In genomic region chr4:33309764-33310757, GRCm38 (mm10) we compare ENCODE assay signal across 8 mouse cellular contexts. TPM values are rescaled to one million over a fixed set of nuclear protein-coding genes. Genes with fewer than 3 reads are reported as not detected.
DNase-seq lines count a peak whose midpoint lies in the region; ATAC-seq and TF ChIP-seq lines count a peak whose summit lies in the region.

Gene Rngtt, plus strand, starts transcription at chr4:33310311.

- 4% methylated on average over 60 of the region's 60 CpGs for WGBS in heart, embryonic 11.5 days (ENCODE audit: insufficient replicate concordance)
- WGBS in kidney, embryonic 16.5 days: 4% methylated on average over 59 of the region's 60 CpGs
- WGBS in liver, adult 2 months: 5% methylated on average over 57 of the region's 60 CpGs

- H3K27ac ChIP-seq in heart, embryonic 11.5 days (ENCODE audit: low read depth, low read length): peak within 1 kb of the TSS; percentile 50
- H3K27ac ChIP-seq in kidney, embryonic 16.5 days (ENCODE audit: low read length): peak within 1 kb of the TSS; percentile 49
- peak within 1 kb of the TSS; percentile 29 for H3K27ac ChIP-seq in liver, adult 2 months (replicated peaks; ENCODE audit: insufficient read depth, low read depth, low read length)

- peak within 1 kb of the TSS; percentile 86 for H3K9ac ChIP-seq in heart, embryonic 11.5 days (ENCODE audit: low read depth, low read length)
- peak within 1 kb of the TSS; percentile 79 for H3K9ac ChIP-seq in kidney, embryonic 16.5 days (replicated peaks; ENCODE audit: low read length)
- H3K9ac ChIP-seq in liver, adult 2 months (ENCODE audit: low read depth, low read length): peak within 1 kb of the TSS; percentile 90

- H3ac ChIP-seq in C2C12 (ENCODE audit: control insufficient read depth, insufficient read length, low read depth) (peak within 1 kb of the TSS; percentile 84), myocyte (ENCODE audit: control insufficient read depth, insufficient read length) (peak within 1 kb of the TSS; percentile 9)

- H3K4me3 ChIP-seq in C2C12 (ENCODE audit: insufficient read depth, poor library complexity, severe bottlenecking): peak within 1 kb of the TSS; percentile 98
- H3K4me3 ChIP-seq in erythroblast, embryonic 14.5 days (replicated peaks): peak within 1 kb of the TSS; percentile 99
- H3K4me3 ChIP-seq in heart, embryonic 11.5 days (ENCODE audit: low read depth, low read length): peak within 1 kb of the TSS; percentile 97
- peak within 1 kb of the TSS; percentile 74 for H3K4me3 ChIP-seq in kidney, embryonic 16.5 days (ENCODE audit: low read length)
- peak within 1 kb of the TSS; percentile 100 for H3K4me3 ChIP-seq in liver, adult 2 months (ENCODE audit: insufficient read depth, low read depth, low read length)
- H3K4me3 ChIP-seq in myocyte: peak within 1 kb of the TSS; percentile 62

- peaks cover 50% of the 10 kb centered on the region for H3K79me2 ChIP-seq in C2C12 (ENCODE audit: control insufficient read depth, insufficient read depth)
- peaks cover 17% of the 10 kb centered on the region; the same call in 1 of the 2 replicates for H3K79me2 ChIP-seq in liver, adult 2 months (ENCODE audit: control insufficient read depth, insufficient read depth, low read length)
- peaks cover 45% of the 10 kb centered on the region for H3K79me2 ChIP-seq in myocyte (ENCODE audit: control insufficient read depth, insufficient read depth)

- TF ChIP-seq POLR2A in brain, embryonic 14.5 days (IDR thresholded peaks at IDR 0.05; ENCODE audit: borderline replicate concordance, extremely low read depth, insufficient read depth, insufficient read length, poor library complexity, severe bottlenecking): no peak
- no peak for TF ChIP-seq POLR2A in liver, adult 2 months (IDR thresholded peaks at IDR 0.05; ENCODE audit: extremely low read depth, insufficient read depth, low read length)
- TF ChIP-seq POLR2A in myocyte (IDR thresholded peaks at IDR 0.05; ENCODE audit: insufficient read length, low read depth): peak; percentile 65

- H3K4me1 ChIP-seq in erythroblast, embryonic 14.5 days (ENCODE audit: control insufficient read depth): peaks cover 35% of the 10 kb centered on the region
- H3K4me1 ChIP-seq in heart, embryonic 11.5 days (ENCODE audit: control insufficient read depth, insufficient read depth, low read length): peaks cover 3% of the 10 kb centered on the region; the same call in 1 of the 2 replicates
- peaks cover 15% of the 10 kb centered on the region for H3K4me1 ChIP-seq in kidney, embryonic 16.5 days (ENCODE audit: insufficient read depth, low read length)
- H3K4me1 ChIP-seq in liver, adult 2 months (ENCODE audit: control insufficient read depth, insufficient read depth, low read length): no peaks in the 10 kb centered on the region; the same call in 1 of the 2 replicates

- H3K4me2 ChIP-seq in heart, embryonic 11.5 days: peak within 1 kb of the TSS; percentile 87
- peak within 1 kb of the TSS; percentile 68 for H3K4me2 ChIP-seq in kidney, embryonic 16.5 days (replicated peaks; ENCODE audit: low read depth, low read length)
- peak within 1 kb of the TSS; percentile 93 for H3K4me2 ChIP-seq in myocyte (ENCODE audit: low read depth)

- peak; percentile 93 for ATAC-seq in heart, embryonic 11.5 days (replicated peaks; ENCODE audit: insufficient number of reproducible peaks, low FRiP score, low TSS enrichment)
- peak; percentile 93 for ATAC-seq in kidney, embryonic 16.5 days (ENCODE audit: low FRiP score, low TSS enrichment)

- TF ChIP-seq CTCF in C2C12 (IDR thresholded peaks at IDR 0.05; ENCODE audit: control insufficient read depth, insufficient read depth, insufficient read length): no peak
- no peak for TF ChIP-seq CTCF in brain, embryonic 14.5 days (IDR thresholded peaks at IDR 0.05; ENCODE audit: borderline replicate concordance, extremely low read depth, insufficient read depth, insufficient read length)
- no peak for TF ChIP-seq CTCF in liver, adult 2 months (IDR thresholded peaks at IDR 0.05; ENCODE audit: low read depth, low read length)

- H3K36me3 ChIP-seq in C2C12 (ENCODE audit: control insufficient read depth, insufficient read depth) (no peaks in the 10 kb centered on the region), myocyte (ENCODE audit: control insufficient read depth, insufficient read depth) (no peaks in the 10 kb centered on the region)
- H3K36me3 ChIP-seq in erythroblast, embryonic 14.5 days (ENCODE audit: control insufficient read depth): peaks cover 11% of the 10 kb centered on the region
- no peaks in the 10 kb centered on the region for H3K36me3 ChIP-seq in heart, embryonic 11.5 days (ENCODE audit: control insufficient read depth, insufficient read depth, low read length)
- no peaks in the 10 kb centered on the region for H3K36me3 ChIP-seq in kidney, embryonic 16.5 days (ENCODE audit: insufficient read depth, low read length)
- no peaks in the 10 kb centered on the region for H3K36me3 ChIP-seq in liver, adult 2 months (ENCODE audit: control insufficient read depth, insufficient read depth, low read length)
- no peaks in the 10 kb centered on the region for H3K36me3 ChIP-seq in splenic B cell, adult 2 months (ENCODE audit: control insufficient read depth, insufficient read depth, low read length, poor library complexity, severe bottlenecking)

- peaks cover 38% of the 10 kb centered on the region for H3K79me3 ChIP-seq in C2C12 (ENCODE audit: low read depth)

- H3K9me3 ChIP-seq in erythroblast, embryonic 14.5 days (ENCODE audit: control insufficient read depth, low read length): no peaks in the 10 kb centered on the region
- no peaks in the 10 kb centered on the region for H3K9me3 ChIP-seq in heart, embryonic 11.5 days (replicated peaks; ENCODE audit: control insufficient read depth, low read length)
- no peaks in the 10 kb centered on the region for H3K9me3 ChIP-seq in kidney, embryonic 16.5 days (ENCODE audit: low read length)

- peak; percentile 99 for DNase-seq in brain, embryonic 14.5 days (ENCODE audit: low read depth)
- peak; percentile 86 for DNase-seq in liver, adult 2 months (ENCODE audit: extremely low read depth, low read depth, low spot score)
- peak; percentile 99 for DNase-seq in splenic B cell, adult 2 months (ENCODE audit: low read depth, low spot score)

- H3K27me3 ChIP-seq in C2C12 (ENCODE audit: control insufficient read depth, insufficient read depth, insufficient read length): no peaks in the 10 kb centered on the region
- H3K27me3 ChIP-seq in erythroblast, embryonic 14.5 days (ENCODE audit: control insufficient read depth): no peaks in the 10 kb centered on the region
- H3K27me3 ChIP-seq in heart, embryonic 11.5 days (ENCODE audit: control insufficient read depth, insufficient read depth, low read length): no peaks in the 10 kb centered on the region
- no peaks in the 10 kb centered on the region for H3K27me3 ChIP-seq in kidney, embryonic 16.5 days (ENCODE audit: insufficient read depth, low read length)
- no peaks in the 10 kb centered on the region for H3K27me3 ChIP-seq in liver, adult 2 months (ENCODE audit: control insufficient read depth, insufficient read depth, low read length)
- no peaks in the 10 kb centered on the region for H3K27me3 ChIP-seq in myocyte (ENCODE audit: control insufficient read depth, insufficient read depth, insufficient read length)
- H3K27me3 ChIP-seq in splenic B cell, adult 2 months (ENCODE audit: control insufficient read depth, insufficient read depth, low read length, poor library complexity, severe bottlenecking): no peaks in the 10 kb centered on the region

TF ChIP-seq in C2C12, 6 proteins besides CTCF, POLR2A, EP300 and RAD21:
- no peak for TF ChIP-seq CEBPB (IDR thresholded peaks at IDR 0.05; ENCODE audit: low read depth)
- TF ChIP-seq FOSL1 (IDR thresholded peaks at IDR 0.05; ENCODE audit: insufficient read depth, low read length, poor library complexity, severe bottlenecking): no peak
- TF ChIP-seq MYOD1 (IDR thresholded peaks at IDR 0.05; ENCODE audit: control insufficient read depth, insufficient read length, low read depth): no peak
- no peak for TF ChIP-seq USF1 (IDR thresholded peaks at IDR 0.05; ENCODE audit: low read depth)
- no peak for TF ChIP-seq MYOG (IDR thresholded peaks at IDR 0.05; ENCODE audit: control insufficient read depth, extremely low read depth, insufficient read length)
- no peak for TF ChIP-seq MAX (IDR thresholded peaks at IDR 0.05)

TF ChIP-seq in myocyte, 11 proteins besides CTCF, POLR2A, EP300 and RAD21:
- no peak for TF ChIP-seq USF1 (IDR thresholded peaks at IDR 0.05; ENCODE audit: low read depth)
- peak; percentile 29 for TF ChIP-seq E2F4 (IDR thresholded peaks at IDR 0.05; ENCODE audit: insufficient read depth)
- TF ChIP-seq TCF12 (IDR thresholded peaks at IDR 0.05; ENCODE audit: insufficient read depth, poor library complexity, severe bottlenecking): no peak
- no peak for TF ChIP-seq SRF (IDR thresholded peaks at IDR 0.05; ENCODE audit: control insufficient read depth, insufficient read length, low read depth)
- peak; percentile 47 for TF ChIP-seq POLR2AphosphoS2 (IDR thresholded peaks at IDR 0.05; ENCODE audit: insufficient read length, low read depth)
- no peak for TF ChIP-seq TCF3 (IDR thresholded peaks at IDR 0.05; ENCODE audit: insufficient read length, low read depth)

RNA-seq across cellular contexts. Expression of gene Rngtt, which starts in this region (rescaled TPM):
- polyA plus RNA-seq in C2C12 (2012; fragmentation: generic; extraction: Trizol): 5.1 TPM
- polyA plus RNA-seq in brain, embryonic 14.5 days (2012; rRNA removed): 10.4 and 15.0 TPM in 2 replicates
- 0.61 and 0.71 TPM in 2 replicates for polyA plus RNA-seq in erythroblast, embryonic 14.5 days (2012)
- 24.5 and 24.6 TPM in 2 replicates for polyA plus RNA-seq in heart, embryonic 11.5 days (2014; fragmentation: Nextera tagmentation; extraction: Ambion mirVana)
- 19.2 and 22.7 TPM in 2 replicates for polyA plus RNA-seq in kidney, embryonic 16.5 days (2015; fragmentation: Nextera tagmentation; extraction: Ambion mirVana)
- 5.8 and 6.8 TPM in 2 replicates for total RNA-seq in liver, adult 2 months (2014; rRNA removed)
- polyA plus RNA-seq in liver, adult 2 months (2012; rRNA removed): 1.3 TPM in 2 replicates
- 4.9 TPM for polyA plus RNA-seq in myocyte (2012; fragmentation: generic; extraction: Trizol)

Comparison
In these comparisons a context has a peak if more than half of its experiments do, and no peak if none do; other contexts are left out.
1. Peak in every context shown above with its lines: DNase-seq, ATAC-seq, H3K4me3 ChIP-seq and H3K27ac ChIP-seq.